Mouse (Mus musculus): ENCODE measurements around the gene Utp11. TPM values are rescaled to one million over a fixed set of nuclear protein-coding genes. Genes with fewer than 3 reads are reported as not detected.

Utp11 gene
- polyA plus RNA-seq, 1 experiment from 2014 or later, result 73.9 TPM

DNA sequence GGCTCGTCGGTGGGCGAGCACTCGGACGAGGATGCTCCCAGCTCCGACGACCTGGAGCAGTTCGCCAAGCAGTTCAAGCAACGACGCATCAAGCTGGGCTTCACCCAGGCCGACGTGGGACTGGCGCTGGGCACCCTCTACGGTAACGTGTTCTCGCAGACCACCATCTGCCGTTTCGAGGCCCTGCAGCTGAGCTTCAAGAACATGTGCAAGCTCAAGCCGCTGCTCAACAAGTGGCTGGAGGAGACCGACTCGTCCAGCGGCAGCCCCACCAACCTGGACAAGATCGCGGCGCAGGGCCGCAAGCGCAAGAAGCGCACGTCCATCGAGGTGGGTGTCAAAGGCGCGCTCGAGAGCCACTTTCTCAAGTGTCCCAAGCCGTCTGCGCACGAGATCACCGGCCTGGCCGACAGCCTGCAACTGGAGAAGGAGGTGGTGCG lies 35.0 kb downstream of the Utp11 start:
- ATAC-seq (ENCODE audit: insufficient number of reproducible peaks, insufficient read depth, low FRiP score, low read depth), result no peak
- Histone ChIP-seq H3K27me3 (ENCODE audit: control insufficient read depth, insufficient read depth, low read length) (peaks cover 60% of the 10 kb centered on the region), H3K4me3 (ENCODE audit: low read depth, low read length) (peak overlapping the region; percentile 62), H3K4me2 (replicated peaks; ENCODE audit: low read depth, low read length) (peak overlapping the region; percentile 93; the same call in 1 of the 2 replicates), H3K4me1 (ENCODE audit: control insufficient read depth, insufficient read depth, low read length) (peaks cover 13% of the 10 kb centered on the region; the same call in 1 of the 2 replicates), H3K27ac (ENCODE audit: low read length) (no peak overlapping the region), H3K9ac (replicated peaks; ENCODE audit: low read depth, low read length) (no peak overlapping the region), H3K36me3 (ENCODE audit: control insufficient read depth, insufficient read depth, low read length) (no peaks in the 10 kb centered on the region), H3K9me3 (ENCODE audit: control insufficient read depth, low read depth, low read length) (no peaks in the 10 kb centered on the region)
- 2% methylated on average over 39 of the region's 39 CpGs for WGBS

GRCm38 (mm10) chr4:124657781-124658180 lies 35.6 kb downstream of the Utp11 start:
- ATAC-seq (ENCODE audit: insufficient number of reproducible peaks, insufficient read depth, low FRiP score, low read depth), result peak; percentile 24; the same call in 1 of the 2 replicates
- H3K27me3 ChIP-seq (ENCODE audit: control insufficient read depth, insufficient read depth, low read length), result peaks cover 60% of the 10 kb centered on the region
- H3K4me2 ChIP-seq (replicated peaks; ENCODE audit: low read depth, low read length), result peak overlapping the region; percentile 93
- H3K27ac ChIP-seq (ENCODE audit: low read length), result no peak overlapping the region
- H3K9ac ChIP-seq (replicated peaks; ENCODE audit: low read depth, low read length), result no peak overlapping the region; the same call in 1 of the 2 replicates
- H3K9me3 ChIP-seq (ENCODE audit: control insufficient read depth, low read depth, low read length), result no peaks in the 10 kb centered on the region
- H3K36me3 ChIP-seq (ENCODE audit: control insufficient read depth, insufficient read depth, low read length), result no peaks in the 10 kb centered on the region
- 0% methylated on average over 46 of the region's 61 CpGs for WGBS
- peaks cover 13% of the 10 kb centered on the region; the same call in 1 of the 2 replicates for H3K4me1 ChIP-seq (ENCODE audit: control insufficient read depth, insufficient read depth, low read length)
- peak overlapping the region; percentile 62 for H3K4me3 ChIP-seq (ENCODE audit: low read depth, low read length)

DNA sequence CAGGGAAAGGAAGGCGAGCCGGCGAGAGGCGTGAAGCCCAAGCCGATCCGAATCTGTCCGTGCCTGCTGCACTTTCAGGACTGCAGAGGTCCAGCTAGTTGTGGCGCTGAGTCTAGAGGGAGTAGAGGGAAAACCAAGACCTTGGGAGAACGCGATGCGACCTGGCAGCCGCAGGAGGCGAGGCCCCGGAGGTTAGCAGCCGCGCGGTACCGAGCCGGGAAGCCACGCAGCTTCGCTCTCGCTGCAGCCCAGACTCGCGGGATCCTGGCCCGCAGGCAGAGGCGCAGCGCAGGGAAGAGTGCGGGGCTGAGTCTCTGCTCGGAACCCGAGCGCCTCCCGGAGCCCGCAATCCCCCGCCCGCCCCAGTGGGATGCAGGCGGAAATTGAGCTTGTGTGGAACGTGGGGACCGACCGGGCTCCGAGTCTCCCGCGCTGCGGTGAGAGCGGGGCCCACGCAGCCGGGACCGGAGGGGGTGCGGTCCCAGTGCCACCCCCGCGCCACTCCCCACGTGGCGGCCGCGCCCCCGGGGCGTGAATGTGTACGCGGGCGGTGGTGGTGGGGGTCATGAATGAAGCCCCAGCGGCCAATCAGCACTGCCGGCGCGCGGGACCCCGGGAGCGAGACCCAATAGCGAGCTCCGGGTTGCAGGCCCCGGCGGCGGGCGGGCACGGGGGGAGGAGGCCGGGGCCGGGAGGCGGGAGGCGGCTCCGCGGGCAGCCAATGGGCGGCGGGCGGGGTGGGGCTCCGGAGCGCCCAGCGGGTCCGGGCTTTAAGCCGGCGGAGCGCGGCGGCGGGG lies 36.3 kb downstream of the Utp11 start:
- peak; percentile 91 for ATAC-seq (ENCODE audit: insufficient number of reproducible peaks, insufficient read depth, low FRiP score, low read depth)
- Histone ChIP-seq H3K27ac (ENCODE audit: low read length) (no peak overlapping the region), H3K4me2 (replicated peaks; ENCODE audit: low read depth, low read length) (peak overlapping the region; percentile 93), H3K36me3 (ENCODE audit: control insufficient read depth, insufficient read depth, low read length) (no peaks in the 10 kb centered on the region), H3K27me3 (ENCODE audit: control insufficient read depth, insufficient read depth, low read length) (peaks cover 57% of the 10 kb centered on the region), H3K9me3 (ENCODE audit: control insufficient read depth, low read depth, low read length) (no peaks in the 10 kb centered on the region), H3K9ac (replicated peaks; ENCODE audit: low read depth, low read length) (no peak overlapping the region; the same call in 1 of the 2 replicates), H3K4me1 (ENCODE audit: control insufficient read depth, insufficient read depth, low read length) (peaks cover 13% of the 10 kb centered on the region; the same call in 1 of the 2 replicates), H3K4me3 (ENCODE audit: low read depth, low read length) (peak overlapping the region; percentile 62)
- under 1% methylated on average over 79 of the region's 92 CpGs for WGBS

- Histone ChIP-seq H3K9me3 (ENCODE audit: control insufficient read depth, low read depth, low read length) (no peaks in the 10 kb centered on the region), H3K4me2 (replicated peaks; ENCODE audit: low read depth, low read length) (peak within 1 kb of the TSS; percentile 93), H3K9ac (replicated peaks; ENCODE audit: low read depth, low read length) (no peak within 1 kb of the TSS; the same call in 1 of the 2 replicates), H3K4me3 (ENCODE audit: low read depth, low read length) (peak within 1 kb of the TSS; percentile 62), H3K36me3 (ENCODE audit: control insufficient read depth, insufficient read depth, low read length) (no peaks in the 10 kb centered on the region), H3K27me3 (ENCODE audit: control insufficient read depth, insufficient read depth, low read length) (peaks cover 54% of the 10 kb centered on the region), H3K4me1 (ENCODE audit: control insufficient read depth, insufficient read depth, low read length) (peaks cover 13% of the 10 kb centered on the region; the same call in 1 of the 2 replicates), H3K27ac (ENCODE audit: low read length) (no peak within 1 kb of the TSS)
- no peak for ATAC-seq (ENCODE audit: insufficient number of reproducible peaks, insufficient read depth, low FRiP score, low read depth)
- WGBS, result 1% methylated on average over 15 of the region's 15 CpGs
These were observed 36.9 kb downstream of the Utp11 start, which contains the start of gene Pou3f1 for GRCm38 (mm10) chr4:124656518-124656853. Gene Pou3f1 (plus strand): TSS chr4:124656807.

DNA sequence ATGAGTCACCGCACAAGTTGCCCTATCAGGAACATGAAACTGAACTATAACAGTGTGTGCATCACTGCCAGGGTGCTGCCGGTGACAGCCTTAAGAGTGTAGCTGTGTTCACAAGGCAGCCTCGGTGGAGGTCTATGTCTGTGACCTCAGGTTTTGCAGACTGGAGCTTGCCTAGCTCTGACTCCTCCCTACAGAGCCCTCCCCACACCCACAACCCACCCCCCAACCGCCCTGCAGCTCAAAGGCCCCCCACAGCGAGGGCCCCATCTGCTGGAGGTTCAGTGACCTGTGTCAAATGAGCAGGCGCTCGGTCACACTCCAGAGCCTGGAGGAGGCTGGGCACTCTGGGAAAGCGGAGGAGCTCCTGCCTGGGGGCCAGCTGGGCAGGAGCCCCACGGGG lies 40.5 kb downstream of the Utp11 start:
- Histone ChIP-seq H3K4me3 (ENCODE audit: low read depth, low read length) (no peak overlapping the region), H3K27ac (ENCODE audit: low read length) (no peak overlapping the region), H3K9me3 (ENCODE audit: control insufficient read depth, low read depth, low read length) (no peaks in the 10 kb centered on the region), H3K27me3 (ENCODE audit: control insufficient read depth, insufficient read depth, low read length) (peaks cover 28% of the 10 kb centered on the region), H3K4me1 (ENCODE audit: control insufficient read depth, insufficient read depth, low read length) (peaks cover 9% of the 10 kb centered on the region; the same call in 1 of the 2 replicates), H3K36me3 (ENCODE audit: control insufficient read depth, insufficient read depth, low read length) (no peaks in the 10 kb centered on the region), H3K9ac (replicated peaks; ENCODE audit: low read depth, low read length) (no peak overlapping the region), H3K4me2 (replicated peaks; ENCODE audit: low read depth, low read length) (no peak overlapping the region)
- 8% methylated on average over 9 of the region's 9 CpGs for WGBS
- no peak for ATAC-seq (ENCODE audit: insufficient number of reproducible peaks, insufficient read depth, low FRiP score, low read depth)

GRCm38 (mm10) chr4:124647909-124648308 lies 45.5 kb downstream of the Utp11 start:
- 35% methylated on average over 5 of the region's 5 CpGs for WGBS
- Histone ChIP-seq H3K27ac (ENCODE audit: low read length) (no peak overlapping the region), H3K27me3 (ENCODE audit: control insufficient read depth, insufficient read depth, low read length) (no peaks in the 10 kb centered on the region), H3K36me3 (ENCODE audit: control insufficient read depth, insufficient read depth, low read length) (no peaks in the 10 kb centered on the region), H3K4me3 (ENCODE audit: low read depth, low read length) (no peak overlapping the region), H3K9ac (replicated peaks; ENCODE audit: low read depth, low read length) (no peak overlapping the region), H3K4me1 (ENCODE audit: control insufficient read depth, insufficient read depth, low read length) (0 out of 2 replicates have a peak, but pooled peaks cover 7% of the 10 kb centered on the region), H3K9me3 (ENCODE audit: control insufficient read depth, low read depth, low read length) (no peaks in the 10 kb centered on the region), H3K4me2 (replicated peaks; ENCODE audit: low read depth, low read length) (no peak overlapping the region)
- ATAC-seq (ENCODE audit: insufficient number of reproducible peaks, insufficient read depth, low FRiP score, low read depth), result no peak

GRCm38 (mm10) chr4:124646591-124646990 lies 46.8 kb downstream of the Utp11 start:
- no peaks in the 10 kb centered on the region for H3K36me3 ChIP-seq (ENCODE audit: control insufficient read depth, insufficient read depth, low read length)
- ATAC-seq (ENCODE audit: insufficient number of reproducible peaks, insufficient read depth, low FRiP score, low read depth), result no peak
- 0 out of 2 replicates have a peak, but pooled peaks cover 7% of the 10 kb centered on the region for H3K4me1 ChIP-seq (ENCODE audit: control insufficient read depth, insufficient read depth, low read length)
- H3K4me3 ChIP-seq (ENCODE audit: low read depth, low read length), result no peak overlapping the region
- H3K4me2 ChIP-seq (replicated peaks; ENCODE audit: low read depth, low read length), result peak overlapping the region; percentile 6; the same call in 1 of the 2 replicates
- H3K9me3 ChIP-seq (ENCODE audit: control insufficient read depth, low read depth, low read length), result no peaks in the 10 kb centered on the region
- 15% methylated on average over 8 of the region's 8 CpGs for WGBS
- H3K27ac ChIP-seq (ENCODE audit: low read length), result no peak overlapping the region
- no peak overlapping the region for H3K9ac ChIP-seq (replicated peaks; ENCODE audit: low read depth, low read length)
- H3K27me3 ChIP-seq (ENCODE audit: control insufficient read depth, insufficient read depth, low read length), result no peaks in the 10 kb centered on the region

- no peaks in the 10 kb centered on the region for H3K9me3 ChIP-seq (ENCODE audit: control insufficient read depth, low read depth, low read length)
- 0 out of 2 replicates have a peak, but pooled peaks cover 7% of the 10 kb centered on the region for H3K4me1 ChIP-seq (ENCODE audit: control insufficient read depth, insufficient read depth, low read length)
- H3K27ac ChIP-seq (ENCODE audit: low read length), result no peak overlapping the region
- no peaks in the 10 kb centered on the region for H3K27me3 ChIP-seq (ENCODE audit: control insufficient read depth, insufficient read depth, low read length)
- 10% methylated on average over 3 of the region's 3 CpGs for WGBS
- H3K36me3 ChIP-seq (ENCODE audit: control insufficient read depth, insufficient read depth, low read length), result no peaks in the 10 kb centered on the region
- no peak overlapping the region for H3K9ac ChIP-seq (replicated peaks; ENCODE audit: low read depth, low read length)
- ATAC-seq (ENCODE audit: insufficient number of reproducible peaks, insufficient read depth, low FRiP score, low read depth), result peak; percentile 66; the same call in 1 of the 2 replicates
- no peak overlapping the region for H3K4me3 ChIP-seq (ENCODE audit: low read depth, low read length)
- H3K4me2 ChIP-seq (replicated peaks; ENCODE audit: low read depth, low read length), result no peak overlapping the region
These were observed 48.4 kb downstream of the Utp11 start for GRCm38 (mm10) chr4:124644974-124645433.
